Comparison of ENCODE assay signal across 16 mouse cellular contexts in the genomic region with DNA sequence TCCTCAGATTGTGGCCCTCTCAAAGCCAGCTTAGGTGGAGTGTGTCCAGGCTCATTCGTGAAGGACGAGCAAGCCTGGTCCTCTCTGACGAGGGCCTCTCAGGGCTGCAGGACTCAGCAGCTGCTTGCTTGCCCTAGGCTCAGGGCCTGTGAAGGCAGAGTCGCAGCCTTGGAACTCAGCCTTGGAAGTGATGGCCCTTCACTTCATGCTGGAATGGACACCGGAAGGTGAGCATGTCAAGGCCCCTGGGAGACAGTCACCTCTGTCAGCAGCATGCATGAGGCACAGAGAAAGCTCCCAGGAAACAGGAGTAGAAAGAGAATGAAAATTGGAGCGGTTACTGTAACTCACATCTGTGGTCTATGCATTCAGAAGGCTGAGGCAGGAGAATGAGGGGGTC. TPM values are rescaled to one million over a fixed set of nuclear protein-coding genes. Genes with fewer than 3 reads are reported as not detected.
"Had no signal": no experiment of that assay in that cellular context is flagged by ENCODE, and none has a peak within 500 bp of the region (broad histone marks: within the 10 kb centered on the region; RNA-seq: fewer than 3 reads in every experiment).

No protein-coding gene starts in this region.

- H3K27me3 ChIP-seq: limb, embryonic 13.5 days; midbrain, embryonic 15.5 days had no signal

- H3K36me3 ChIP-seq: limb, embryonic 10.5 days; limb, embryonic 13.5 days; midbrain, embryonic 15.5 days had no signal

- H3K9ac ChIP-seq: limb, embryonic 13.5 days; lung, embryonic 14.5 days; midbrain, embryonic 15.5 days had no signal

- H3K27ac ChIP-seq: kidney, postnatal 0 days; layer of hippocampus, adult 2 months; limb, embryonic 10.5 days; limb, embryonic 13.5 days; macrophage; midbrain, embryonic 15.5 days had no signal

- ATAC-seq: intestine, embryonic 16.5 days; lung, postnatal 0 days; midbrain, embryonic 15.5 days had no signal

- H3K9me3 ChIP-seq: limb, embryonic 10.5 days; midbrain, embryonic 15.5 days had no signal

- DNase-seq: kidney, adult 2 months; kidney, postnatal 25 days; lung, embryonic 14.5 days; thymus, adult 18-20 months; thymus, postnatal 36 days had no signal

- H3K4me1 ChIP-seq: limb, embryonic 10.5 days; limb, embryonic 13.5 days had no signal

- H3K4me2 ChIP-seq: limb, embryonic 13.5 days; lung, embryonic 14.5 days; midbrain, embryonic 15.5 days had no signal

- H3K4me3 ChIP-seq: layer of hippocampus, adult 2 months; limb, embryonic 10.5 days; limb, embryonic 13.5 days; midbrain, embryonic 15.5 days; myocyte had no signal

RNA-seq across cellular contexts. Expression of a gene that starts 12.6 kb away (rescaled TPM):
- polyA plus RNA-seq: kidney, embryonic 14.5 days; kidney, postnatal 0 days; limb, embryonic 10.5 days; lung, embryonic 14.5 days; midbrain, embryonic 15.5 days; neural tube, embryonic 11.5 days had no signal
